Mouse (Mus musculus) adrenal gland, adult 10 weeks (tissue): ENCODE data around the gene Scin. TPM values are rescaled to one million over a fixed set of nuclear protein-coding genes. Genes with fewer than 3 reads are reported as not detected.

Experiments
- polyA plus RNA-seq: library from polyadenylated mRNA; stranded (reverse); fragments of 350-450 nt; fragmentation: Illumina TruSeq; extraction: RNeasy Lipid Tissue Mini Kit (QIAGEN cat#74804); gene quantifications from one replicate; pipeline ENCODE4 v1.2.3, GENCODE M21; 2014; ENCODE audit warnings: low read depth, low replicate concordance

The Scin gene
- 2.3 TPM for polyA plus RNA-seq

DNA sequence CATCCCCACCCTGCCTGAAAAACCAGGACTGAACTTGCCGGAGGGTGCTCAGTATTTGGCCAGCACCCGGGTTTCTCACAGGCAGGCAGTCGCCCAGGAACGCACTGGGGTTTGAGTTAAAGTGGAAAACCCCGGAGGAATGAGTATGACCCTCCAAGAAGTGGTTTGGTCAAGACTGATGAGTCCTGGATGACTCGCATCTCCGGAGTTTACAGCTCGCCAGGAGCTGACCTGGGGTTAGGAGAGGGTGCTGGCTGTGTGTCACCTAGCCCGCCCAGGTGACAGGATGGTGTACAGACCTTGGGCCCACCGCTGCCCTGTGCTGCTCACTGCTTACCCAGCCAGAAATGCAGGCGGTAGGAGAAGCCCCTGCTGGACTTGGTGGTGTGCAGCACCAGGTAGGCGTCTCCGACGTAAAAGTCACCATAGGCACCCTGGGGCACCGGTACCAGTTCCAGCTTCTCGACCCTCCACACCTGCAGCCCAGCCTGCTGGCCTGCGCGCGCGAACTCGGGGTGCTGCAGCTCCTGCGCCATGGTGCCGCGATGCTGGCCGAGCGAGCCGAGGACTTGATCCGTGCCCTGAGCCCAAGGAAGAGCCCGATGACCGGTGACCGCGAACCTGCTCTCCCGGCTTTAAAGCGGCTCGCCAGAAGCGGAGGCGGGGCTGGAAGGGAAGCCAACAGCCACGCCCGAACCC lies at the start of gene Scin:
Scin (minus strand) TSS at position 656 of the 699 bp plus-strand sequence.

DNA sequence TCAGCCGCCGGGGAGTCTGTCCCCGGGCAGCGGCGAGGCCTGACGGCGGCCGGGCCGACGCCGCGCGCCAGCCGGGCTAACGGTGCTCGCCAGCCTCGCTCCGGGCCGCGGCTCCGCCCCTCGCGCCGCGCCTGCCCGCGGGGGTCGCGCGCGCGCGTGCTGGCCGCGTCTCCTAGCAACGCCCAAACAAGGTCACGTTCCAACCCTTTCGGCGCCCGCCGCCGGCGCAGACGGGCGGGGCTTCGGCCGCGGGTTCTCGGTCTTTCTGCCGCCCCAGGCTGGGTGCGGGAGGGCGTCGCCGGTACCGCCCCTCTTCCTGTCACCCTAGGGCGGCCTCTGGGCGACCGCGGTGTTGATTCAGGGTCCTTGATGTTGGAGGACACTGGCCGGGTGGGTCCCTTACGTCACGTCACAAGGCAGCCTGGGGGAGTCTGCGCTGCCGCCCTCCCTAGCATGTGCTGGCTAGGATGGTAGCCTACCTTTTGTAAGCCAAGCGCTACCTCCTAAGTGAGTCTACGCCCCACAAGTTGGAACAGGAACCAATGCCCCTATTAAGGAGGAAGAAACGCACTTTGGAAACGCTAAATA lies 96.1 kb downstream of the Scin start, which contains the start of gene Arl4a:
Arl4a (minus strand) TSS at position 150 of the 588 bp plus-strand sequence.

Other genes starting within 250 kb of the Scin start
- gene Arl4a, start 96.2 kb downstream of the Scin start, polyA plus RNA-seq, result 158 TPM
- gene Lsmem1, start 65.3 kb upstream of the Scin start, polyA plus RNA-seq, result not detected
- 420 TPM for gene Ifrd1, start 114.3 kb upstream of the Scin start, polyA plus RNA-seq